Mouse (Mus musculus): Measurements from ENCODE around the gene Gng12.
A peak's percentile ranks its signal among the peaks of the same experiment; 100 is the strongest.
"Not testable (repeated sequence)": the region's sequence is repeated elsewhere in the genome, so short reads cannot be mapped to it uniquely, and the experiment has no call there.

The Gng12 gene

GRCm38 (mm10) chr6:66955089-66955657 is 59.0 kb downstream of the Gng12 start:
- no peak for DNase-seq (ENCODE audit: low spot score)

DNA sequence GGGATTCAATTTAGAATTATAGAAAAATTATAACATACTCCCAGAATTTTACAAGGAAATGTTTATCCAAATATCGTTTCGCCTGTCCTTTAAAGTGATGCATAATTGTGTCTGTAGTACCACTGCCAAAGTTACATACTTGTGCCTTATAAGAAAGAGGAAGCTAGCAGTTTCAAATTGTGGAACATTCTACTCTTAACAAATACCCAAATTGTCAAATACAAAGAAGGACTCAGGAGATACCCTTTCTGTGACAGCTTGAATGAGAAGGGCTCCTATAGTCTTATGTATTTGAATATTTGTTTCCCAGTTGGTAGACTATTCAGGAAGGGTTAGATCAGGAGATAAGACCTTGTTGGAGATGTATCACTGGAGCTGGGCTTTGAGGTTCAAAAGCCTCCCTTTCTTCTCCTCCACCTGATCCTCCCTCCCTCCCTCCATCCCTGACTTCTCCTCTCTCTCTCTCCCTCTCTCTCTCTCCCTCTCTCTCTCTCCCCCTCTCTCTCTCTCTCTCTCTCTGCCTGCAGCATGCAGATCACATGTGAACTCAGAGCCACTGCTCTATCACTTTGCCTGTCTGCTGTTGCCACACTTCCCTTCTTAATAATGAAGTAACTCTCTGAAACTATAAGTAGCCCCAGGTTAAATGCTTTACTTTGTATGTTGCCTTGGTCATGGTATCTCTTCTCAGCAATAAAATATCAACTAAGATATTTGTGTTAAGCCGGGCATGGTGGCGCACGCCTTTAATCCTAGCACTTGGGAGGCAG is 62.5 kb downstream of the Gng12 start:
- DNase-seq (ENCODE audit: low spot score), result no peak

GRCm38 (mm10) chr6:66962582-66963043 is 66.4 kb downstream of the Gng12 start:
- DNase-seq (ENCODE audit: low spot score), result peak; percentile 21

- DNase-seq (ENCODE audit: low spot score), result no peak
Measured at GRCm38 (mm10) chr6:66963068-66963467, 66.9 kb downstream of the Gng12 start.

DNA sequence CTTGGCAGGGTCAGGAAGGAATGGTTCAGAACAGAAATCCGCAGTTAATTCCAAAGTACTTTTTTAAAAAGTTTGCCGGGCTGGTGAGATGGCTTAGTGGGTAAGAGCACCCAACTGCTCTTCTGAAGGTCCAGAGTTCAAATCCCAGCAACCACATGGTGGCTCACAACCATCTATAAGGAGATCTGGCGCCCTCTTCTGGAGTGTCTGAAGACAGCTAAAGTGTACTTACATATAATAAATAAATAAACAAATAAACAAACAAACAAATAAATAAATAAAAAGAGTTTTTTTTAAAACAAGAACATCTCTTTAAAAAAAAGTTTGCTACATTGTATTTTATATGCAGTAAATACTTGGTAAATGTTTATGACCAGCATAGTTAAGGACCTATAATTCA is 67.5 kb downstream of the Gng12 start:
- not testable (repeated sequence) for DNase-seq (ENCODE audit: low spot score)

- no peak for DNase-seq (ENCODE audit: low spot score)
Measured at GRCm38 (mm10) chr6:66964222-66964621, 68.0 kb downstream of the Gng12 start.

GRCm38 (mm10) chr6:66965203-66965602 is 69.0 kb downstream of the Gng12 start:
- no peak for DNase-seq (ENCODE audit: low spot score)

DNA sequence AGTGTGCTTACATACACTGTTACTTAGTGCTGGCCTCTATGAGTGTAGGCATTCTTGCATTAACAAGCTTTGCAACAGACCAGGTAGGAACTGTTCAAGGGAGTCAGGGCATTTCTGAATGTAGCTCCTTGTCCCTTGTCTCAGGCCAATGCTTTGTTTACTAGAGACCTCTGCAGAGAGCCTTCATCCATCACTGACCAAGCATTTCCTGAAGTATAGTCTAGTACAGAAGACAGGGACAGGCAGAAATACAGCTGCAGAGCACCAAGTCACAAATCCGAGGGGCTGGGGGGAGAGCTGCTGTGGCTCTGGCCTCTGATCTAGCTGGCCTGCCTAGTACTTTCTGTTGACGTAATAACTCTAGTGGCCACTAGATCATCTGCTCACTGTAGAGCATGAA is 71.6 kb downstream of the Gng12 start:
- no peak for DNase-seq (ENCODE audit: low spot score)

DNA sequence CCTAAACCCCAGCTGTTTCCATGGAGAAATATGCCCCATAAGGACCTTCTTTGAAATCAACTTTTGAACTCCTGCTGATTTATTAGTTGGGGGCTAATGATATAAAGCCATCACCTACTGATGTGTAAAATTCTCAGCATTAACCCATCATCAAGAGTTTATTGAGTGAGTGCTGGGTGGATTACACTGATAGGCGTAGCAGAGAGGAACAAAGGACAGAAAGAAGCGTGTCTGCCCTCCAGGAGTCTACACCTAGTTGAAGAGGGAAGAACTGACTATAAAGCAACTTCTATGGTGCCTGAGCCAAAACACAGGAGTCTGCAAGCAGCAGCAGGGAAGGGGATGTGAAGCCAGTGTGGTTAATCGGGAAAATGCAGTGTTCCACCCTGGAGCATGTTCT is 73.2 kb downstream of the Gng12 start:
- no peak for DNase-seq (ENCODE audit: low spot score)

GRCm38 (mm10) chr6:66972300-66972699 is 76.1 kb downstream of the Gng12 start:
- no peak for DNase-seq (ENCODE audit: low spot score)

GRCm38 (mm10) chr6:66973180-66973579 is 77.0 kb downstream of the Gng12 start:
- no peak for DNase-seq (ENCODE audit: low spot score)

DNA sequence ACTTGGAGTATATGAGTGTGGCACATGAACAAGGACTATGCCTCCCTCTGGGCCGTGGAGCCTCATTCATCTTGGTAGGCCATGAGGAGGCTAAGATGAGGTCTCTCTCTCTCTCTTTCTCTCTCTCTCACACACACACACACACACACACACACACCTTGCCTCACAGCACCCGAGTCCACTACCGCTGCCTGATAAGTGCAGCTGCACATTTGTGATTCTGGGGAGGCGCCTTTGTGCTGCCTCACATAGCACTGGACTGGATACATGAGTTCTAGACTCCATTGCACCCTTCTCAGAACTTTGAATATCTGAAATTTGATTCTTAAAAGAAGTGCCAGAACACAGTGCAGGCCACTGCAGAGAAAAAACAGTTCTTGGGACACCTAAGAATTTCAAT is 79.3 kb downstream of the Gng12 start:
- DNase-seq (ENCODE audit: low spot score), result no peak

DNA sequence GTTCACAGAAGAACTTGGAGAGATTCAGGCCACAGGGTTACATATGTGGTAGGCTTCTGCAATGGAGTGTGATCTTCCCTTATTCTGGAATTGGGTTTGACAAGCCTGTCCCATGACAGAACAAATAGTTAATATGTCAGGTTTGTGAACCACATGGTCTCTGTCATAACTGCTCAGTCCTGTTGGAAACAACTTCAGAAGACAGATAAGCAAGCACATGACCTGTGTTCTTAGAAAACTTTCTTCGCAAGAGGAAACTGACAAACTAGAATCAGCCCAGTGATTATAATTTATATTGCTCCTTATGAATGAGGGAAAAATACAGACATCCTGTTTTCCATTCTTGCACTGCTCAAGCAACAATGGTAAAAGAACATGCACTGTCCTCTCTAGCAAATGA is 83.0 kb downstream of the Gng12 start:
- DNase-seq (ENCODE audit: low spot score), result no peak

DNA sequence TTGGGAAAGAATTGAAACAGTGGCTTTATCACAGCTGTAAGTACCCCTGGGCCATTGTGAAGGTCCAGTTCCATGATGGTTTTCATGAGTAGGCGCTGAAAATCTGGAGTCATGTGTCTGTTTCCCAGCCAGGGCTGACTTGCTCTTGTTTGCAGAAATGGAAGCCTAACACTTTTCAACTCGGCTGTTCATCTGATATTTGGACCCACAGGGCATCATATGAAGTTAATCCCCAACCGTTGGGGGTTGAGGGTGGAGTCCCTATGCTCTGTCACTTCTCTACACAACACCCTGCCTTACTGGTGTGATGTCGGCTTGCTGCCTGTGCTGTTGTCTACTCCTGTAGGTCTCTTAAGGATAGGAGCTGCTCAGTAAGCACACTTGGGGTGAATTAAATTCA is 83.8 kb downstream of the Gng12 start:
- DNase-seq (ENCODE audit: low spot score), result no peak

GRCm38 (mm10) chr6:66981366-66981765 is 85.2 kb downstream of the Gng12 start:
- no peak for DNase-seq (ENCODE audit: low spot score)

- DNase-seq (ENCODE audit: low spot score), result no peak
Measured at GRCm38 (mm10) chr6:66981864-66982263, 85.7 kb downstream of the Gng12 start.

DNA sequence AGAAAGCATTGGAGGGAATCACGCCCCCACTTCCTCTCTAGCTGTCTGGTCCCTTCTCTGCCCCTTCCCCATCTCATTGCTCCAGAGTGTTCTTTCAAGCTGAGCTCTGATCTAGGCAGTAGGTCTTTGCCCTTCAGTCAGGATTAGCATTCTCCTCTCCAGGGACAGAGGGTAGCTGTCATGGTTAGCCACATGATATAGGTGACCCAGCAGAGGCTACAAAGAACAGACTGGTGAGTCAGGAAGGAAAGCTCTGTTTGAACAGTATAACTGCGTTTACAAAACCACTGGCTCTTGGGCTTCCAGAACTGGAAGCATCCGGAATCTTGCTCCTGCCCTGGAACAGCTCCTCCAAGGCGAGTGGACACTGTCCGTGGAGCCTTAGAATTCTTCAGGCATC is 87.9 kb downstream of the Gng12 start:
- no peak for DNase-seq (ENCODE audit: low spot score)

DNA sequence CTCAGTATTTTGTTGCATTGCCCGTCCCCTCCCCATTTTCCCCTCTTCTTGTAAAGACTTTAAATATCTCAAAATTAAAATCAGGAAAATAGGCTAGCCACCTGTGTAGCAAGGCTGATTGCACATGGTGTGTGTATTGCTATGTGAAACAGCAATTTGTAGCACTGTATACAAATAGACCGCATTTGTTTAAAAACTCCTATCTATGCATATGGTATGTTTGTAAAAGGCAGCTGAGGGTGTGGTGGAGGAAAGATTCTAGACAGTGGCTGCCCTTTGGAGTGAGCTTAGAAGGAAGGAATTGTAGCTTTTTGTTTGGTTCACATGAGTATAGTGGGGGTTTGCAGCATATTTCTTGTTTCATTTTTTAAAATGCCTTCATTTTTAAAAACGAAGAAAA is 88.5 kb downstream of the Gng12 start:
- no peak for DNase-seq (ENCODE audit: low spot score)

- DNase-seq (ENCODE audit: low spot score), result no peak
Measured at GRCm38 (mm10) chr6:66985500-66985899, 89.3 kb downstream of the Gng12 start.

GRCm38 (mm10) chr6:66986063-66986462 is 89.9 kb downstream of the Gng12 start:
- DNase-seq (ENCODE audit: low spot score), result no peak

- DNase-seq (ENCODE audit: low spot score), result no peak
Measured at GRCm38 (mm10) chr6:66987643-66988042, 91.4 kb downstream of the Gng12 start.

DNA sequence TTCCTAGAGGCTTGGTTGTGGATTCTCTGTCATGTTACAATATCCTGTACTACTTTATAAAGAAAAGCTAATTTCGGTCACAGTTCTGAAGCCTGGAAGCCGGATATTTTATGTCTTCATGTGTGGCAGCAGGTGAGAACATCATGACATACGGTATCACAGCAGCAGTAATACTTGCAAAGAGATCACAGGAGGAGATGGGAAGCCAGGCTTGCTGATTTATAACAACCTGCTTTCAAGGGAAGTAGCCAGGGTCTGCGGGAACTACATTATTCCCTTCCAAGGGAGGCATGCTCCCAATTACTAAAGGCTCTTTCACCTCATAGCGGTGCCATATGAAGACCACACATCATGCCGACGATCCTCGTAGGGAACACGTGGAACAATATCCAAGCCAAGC is 92.2 kb downstream of the Gng12 start:
- no peak for DNase-seq (ENCODE audit: low spot score)

DNA sequence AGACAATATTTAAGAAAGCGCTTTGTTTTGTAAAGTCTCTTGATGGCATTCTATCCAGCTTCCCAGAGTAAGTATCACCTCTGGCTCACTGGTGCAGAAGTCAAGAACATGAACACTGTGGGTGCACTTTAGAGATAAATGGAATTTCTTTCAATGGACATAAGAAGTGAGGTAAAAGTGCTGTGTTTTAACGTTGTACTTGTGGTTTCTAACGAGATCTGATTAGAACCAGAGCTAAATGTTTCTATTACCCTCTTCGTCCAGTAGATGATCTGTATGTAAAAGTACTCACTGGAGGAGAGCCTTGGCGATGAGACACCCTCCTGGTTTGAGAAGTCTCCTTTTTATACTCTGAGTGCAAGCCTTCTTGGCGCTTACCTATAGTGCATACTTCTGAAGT is 92.8 kb downstream of the Gng12 start:
- no peak for DNase-seq (ENCODE audit: low spot score)

DNA sequence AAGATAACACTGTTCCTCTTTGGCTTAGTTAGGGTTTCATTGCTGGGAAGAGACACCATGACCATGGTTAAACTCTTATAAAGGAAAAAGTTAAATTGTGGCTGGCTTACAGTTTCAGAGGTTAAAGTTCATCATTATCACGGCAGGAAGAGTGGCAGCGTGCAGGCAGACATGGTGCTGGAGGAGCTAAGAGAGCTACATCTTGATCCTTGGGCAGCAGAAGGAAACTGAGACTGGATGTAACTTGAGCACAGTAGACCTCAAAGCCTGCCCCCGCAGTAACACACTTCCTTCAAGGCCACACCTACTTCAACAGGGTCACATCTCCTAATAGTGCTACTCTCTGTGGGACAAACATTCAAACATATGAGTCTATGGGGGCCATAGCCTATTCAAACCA is 93.3 kb downstream of the Gng12 start:
- no peak for DNase-seq (ENCODE audit: low spot score)
